Mouse (Mus musculus): ENCODE measurements around the gene Col20a1.

GRCm38 (mm10) chr2:181060127-181060526 is 73.8 kb downstream of the Col20a1 start:
- TF ChIP-seq CTCF (IDR thresholded peaks at IDR 0.05; ENCODE audit: insufficient read depth, low read depth, low read length) (peak; percentile 24; the same call in 1 of the 2 replicates), POLR2A (IDR thresholded peaks at IDR 0.05; ENCODE audit: insufficient read depth, low read depth, low read length) (no peak)
